Mouse (Mus musculus): Measurements from ENCODE around the gene Rpl37. TPM values are rescaled to one million over a fixed set of nuclear protein-coding genes. Genes with fewer than 3 reads are reported as not detected.

The Rpl37 gene
- 992 TPM for polyA plus RNA-seq (2015; fragmentation: Illumina TruSeq; extraction: RNeasy Lipid Tissue Mini Kit (QIAGEN cat#74804); ENCODE audit: low read depth, low replicate concordance)

GRCm38 (mm10) chr15:5116270-5117030, at the start of gene Rpl37:
Rpl37 (plus strand) TSS chr15:5116645.

GRCm38 (mm10) chr15:5107686-5108654, 8.5 kb upstream of the Rpl37 start, which contains the start of gene Card6:
Card6 (minus strand) TSS chr15:5108539.

GRCm38 (mm10) chr15:5143361-5144020, 27.0 kb downstream of the Rpl37 start, which contains the start of gene Prkaa1:
Prkaa1 (plus strand) TSS chr15:5143861.

Other genes starting within 250 kb of the Rpl37 start
- not detected for gene Mroh2b, start 217.9 kb upstream of the Rpl37 start, polyA plus RNA-seq (2015; fragmentation: Illumina TruSeq; extraction: RNeasy Lipid Tissue Mini Kit (QIAGEN cat#74804); ENCODE audit: low read depth, low replicate concordance)
- 0.43 TPM for gene C7, start 52.9 kb upstream of the Rpl37 start, polyA plus RNA-seq (2015; fragmentation: Illumina TruSeq; extraction: RNeasy Lipid Tissue Mini Kit (QIAGEN cat#74804); ENCODE audit: low read depth, low replicate concordance)
- 0.89 TPM for gene Card6, start 8.1 kb upstream of the Rpl37 start, polyA plus RNA-seq (2015; fragmentation: Illumina TruSeq; extraction: RNeasy Lipid Tissue Mini Kit (QIAGEN cat#74804); ENCODE audit: low read depth, low replicate concordance)
- 18.8 TPM for gene Prkaa1, start 27.2 kb downstream of the Rpl37 start, polyA plus RNA-seq (2015; fragmentation: Illumina TruSeq; extraction: RNeasy Lipid Tissue Mini Kit (QIAGEN cat#74804); ENCODE audit: low read depth, low replicate concordance)
- gene Ttc33, start 68.9 kb downstream of the Rpl37 start, polyA plus RNA-seq (2015; fragmentation: Illumina TruSeq; extraction: RNeasy Lipid Tissue Mini Kit (QIAGEN cat#74804); ENCODE audit: low read depth, low replicate concordance) = 73.3 TPM
- gene Ptger4, start 127.5 kb downstream of the Rpl37 start, polyA plus RNA-seq (2015; fragmentation: Illumina TruSeq; extraction: RNeasy Lipid Tissue Mini Kit (QIAGEN cat#74804); ENCODE audit: low read depth, low replicate concordance) = 1.1 TPM

Data from brain, adult 10 weeks (tissue).